8 mouse cellular contexts compared by ENCODE assay signal in the genomic region with DNA sequence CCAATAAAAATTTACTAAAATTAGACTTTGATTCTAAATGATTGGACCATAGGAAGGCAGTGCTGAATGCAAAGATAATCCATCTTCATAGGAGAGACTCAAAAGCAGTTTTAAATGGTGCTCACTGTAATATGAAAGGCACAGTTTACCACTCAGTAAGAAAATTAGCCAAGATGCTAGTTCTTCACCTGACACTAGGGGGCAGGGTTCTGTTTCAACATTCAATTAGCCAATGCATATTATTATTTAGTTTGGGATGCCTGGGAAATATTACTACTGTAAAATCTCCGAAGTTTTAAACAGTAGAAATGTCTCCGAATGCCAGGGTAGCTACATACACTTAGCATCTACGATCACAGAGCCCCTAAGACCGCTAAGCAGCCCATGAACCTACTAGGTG.
DNase-seq lines count a peak whose midpoint lies in the region; ATAC-seq and TF ChIP-seq lines count a peak whose summit lies in the region.

No protein-coding gene starts in this region.

- H3K36me3 ChIP-seq in forebrain, embryonic 14.5 days (ENCODE audit: control insufficient read depth, insufficient read depth, low read length) = no peaks in the 10 kb centered on the region
- no peaks in the 10 kb centered on the region for H3K36me3 ChIP-seq in forebrain, embryonic 11.5 days (ENCODE audit: control insufficient read depth, insufficient read depth, low read length)
- no peaks in the 10 kb centered on the region for H3K36me3 ChIP-seq in liver, postnatal 0 days (replicated peaks; ENCODE audit: insufficient read depth, low read length)
- H3K36me3 ChIP-seq in liver, embryonic 11.5 days (ENCODE audit: control insufficient read depth, insufficient read depth, low read length) = no peaks in the 10 kb centered on the region
- H3K36me3 ChIP-seq in myocyte (ENCODE audit: control insufficient read depth, insufficient read depth) = peaks cover 16% of the 10 kb centered on the region

- peaks cover 14% of the 10 kb centered on the region for H3K79me2 ChIP-seq in myocyte (ENCODE audit: control insufficient read depth, insufficient read depth)

- TF ChIP-seq EP300 in liver, postnatal 0 days (IDR thresholded peaks at IDR 0.05; ENCODE audit: low read depth) = no peak

- H3K9ac ChIP-seq in forebrain, embryonic 14.5 days (ENCODE audit: low read length) = no peak overlapping the region
- H3K9ac ChIP-seq in forebrain, embryonic 11.5 days (ENCODE audit: low read length) = no peak overlapping the region
- H3K9ac ChIP-seq in liver, postnatal 0 days (replicated peaks) = no peak overlapping the region
- H3K9ac ChIP-seq in liver, embryonic 11.5 days (ENCODE audit: low read depth, low read length) = no peak overlapping the region

- peak; percentile 64 for DNase-seq in forebrain, embryonic 14.5 days (ENCODE audit: low spot score)
- DNase-seq in forebrain, embryonic 11.5 days (ENCODE audit: low spot score) = no peak
- DNase-seq in liver, postnatal 0 days = no peak
- no peak for DNase-seq in liver, embryonic 11.5 days (ENCODE audit: low spot score)
- DNase-seq in cerebellum, postnatal 14 days = peak; percentile 63 to 71
- no peak for DNase-seq in spleen, postnatal 4 days (ENCODE audit: low spot score in 2 of 2)
- DNase-seq in neural tube, embryonic 10.5 days (ENCODE audit: extremely low spot score, low spot score) = no peak

- no peak overlapping the region for H3ac ChIP-seq in myocyte (ENCODE audit: control insufficient read depth, insufficient read length)

- TF ChIP-seq POLR2A in myocyte (IDR thresholded peaks at IDR 0.05; ENCODE audit: insufficient read length, low read depth) = no peak

- H3K4me1 ChIP-seq in forebrain, embryonic 14.5 days (ENCODE audit: control insufficient read depth, insufficient read depth, low read length) = peaks cover 2% of the 10 kb centered on the region; the same call in 1 of the 2 replicates
- H3K4me1 ChIP-seq in forebrain, embryonic 11.5 days (replicated peaks; ENCODE audit: control insufficient read depth, insufficient read depth, low read length) = no peaks in the 10 kb centered on the region
- H3K4me1 ChIP-seq in liver, postnatal 0 days (ENCODE audit: insufficient read depth) = no peaks in the 10 kb centered on the region
- no peaks in the 10 kb centered on the region for H3K4me1 ChIP-seq in liver, embryonic 11.5 days (replicated peaks; ENCODE audit: control insufficient read depth, insufficient read depth, low read length)

- H3K9me3 ChIP-seq in forebrain, embryonic 14.5 days (replicated peaks; ENCODE audit: control insufficient read depth, low read length) = no peaks in the 10 kb centered on the region
- no peaks in the 10 kb centered on the region for H3K9me3 ChIP-seq in forebrain, embryonic 11.5 days (ENCODE audit: control insufficient read depth, low read length)
- H3K9me3 ChIP-seq in liver, postnatal 0 days (ENCODE audit: low read length) = no peaks in the 10 kb centered on the region
- no peaks in the 10 kb centered on the region for H3K9me3 ChIP-seq in liver, embryonic 11.5 days (ENCODE audit: control insufficient read depth, low read length)

- no peak overlapping the region for H3K4me3 ChIP-seq in forebrain, embryonic 14.5 days (ENCODE audit: low read depth, low read length)
- H3K4me3 ChIP-seq in forebrain, embryonic 11.5 days (ENCODE audit: low read depth, low read length) = no peak overlapping the region
- no peak overlapping the region for H3K4me3 ChIP-seq in liver, postnatal 0 days (ENCODE audit: low read depth, low read length)
- H3K4me3 ChIP-seq in liver, embryonic 11.5 days (ENCODE audit: low read depth, low read length) = no peak overlapping the region
- H3K4me3 ChIP-seq in myocyte = no peak overlapping the region

- 68% methylated on average over 4 of the region's 4 CpGs for WGBS in forebrain, embryonic 14.5 days
- 75% methylated on average over 4 of the region's 4 CpGs for WGBS in forebrain, embryonic 11.5 days
- WGBS in liver, postnatal 0 days (ENCODE audit: insufficient replicate concordance) = 53% methylated on average over 4 of the region's 4 CpGs
- 69% methylated on average over 4 of the region's 4 CpGs for WGBS in liver, embryonic 11.5 days

- peak; percentile 69 for TF ChIP-seq CTCF in liver, postnatal 0 days (IDR thresholded peaks at IDR 0.05; ENCODE audit: low read depth)

- H3K27ac ChIP-seq in forebrain, embryonic 14.5 days (ENCODE audit: low read depth, low read length) = no peak overlapping the region
- no peak overlapping the region for H3K27ac ChIP-seq in forebrain, embryonic 11.5 days (ENCODE audit: low read depth, low read length)
- H3K27ac ChIP-seq in liver, postnatal 0 days (ENCODE audit: low read depth) = no peak overlapping the region
- H3K27ac ChIP-seq in liver, embryonic 11.5 days (ENCODE audit: low read depth, low read length) = no peak overlapping the region

- no peak overlapping the region for H3K4me2 ChIP-seq in forebrain, embryonic 14.5 days (ENCODE audit: low read length)
- no peak overlapping the region for H3K4me2 ChIP-seq in forebrain, embryonic 11.5 days (ENCODE audit: low read depth, low read length, severe bottlenecking)
- H3K4me2 ChIP-seq in liver, postnatal 0 days (ENCODE audit: low read depth, low read length) = no peak overlapping the region
- no peak overlapping the region for H3K4me2 ChIP-seq in liver, embryonic 11.5 days
- H3K4me2 ChIP-seq in myocyte (ENCODE audit: low read depth) = peak overlapping the region; percentile 13

- ATAC-seq in forebrain, embryonic 14.5 days = peak; percentile 18; the same call in 1 of the 2 replicates
- no peak for ATAC-seq in forebrain, embryonic 11.5 days (replicated peaks; ENCODE audit: low FRiP score)
- no peak for ATAC-seq in liver, postnatal 0 days
- ATAC-seq in liver, embryonic 11.5 days (replicated peaks; ENCODE audit: low FRiP score) = no peak

- H3K27me3 ChIP-seq in forebrain, embryonic 14.5 days (replicated peaks; ENCODE audit: control insufficient read depth, insufficient read depth, low read length) = no peaks in the 10 kb centered on the region
- H3K27me3 ChIP-seq in forebrain, embryonic 11.5 days (ENCODE audit: control insufficient read depth, insufficient read depth, low read length) = no peaks in the 10 kb centered on the region
- no peaks in the 10 kb centered on the region for H3K27me3 ChIP-seq in liver, postnatal 0 days (ENCODE audit: insufficient read depth, low read length)
- H3K27me3 ChIP-seq in liver, embryonic 11.5 days (replicated peaks; ENCODE audit: control insufficient read depth, insufficient read depth, low read length) = no peaks in the 10 kb centered on the region
- no peaks in the 10 kb centered on the region for H3K27me3 ChIP-seq in myocyte (ENCODE audit: control insufficient read depth, insufficient read depth, insufficient read length)

TF ChIP-seq in myocyte, 11 proteins besides CTCF, POLR2A, EP300 and RAD21:
- TF ChIP-seq E2F4 (IDR thresholded peaks at IDR 0.05; ENCODE audit: insufficient read depth) (no peak), MYOD1 (IDR thresholded peaks at IDR 0.05; ENCODE audit: control insufficient read depth in 1 of 3, insufficient read length in 2 of 3, low read depth in 2 of 3) (no peak), USF1 (IDR thresholded peaks at IDR 0.05; ENCODE audit: low read depth) (no peak), MAX (IDR thresholded peaks at IDR 0.05; ENCODE audit: low read depth) (no peak), CEBPB (IDR thresholded peaks at IDR 0.05; ENCODE audit: insufficient read depth, poor library complexity, severe bottlenecking) (no peak), MYOG (IDR thresholded peaks at IDR 0.05; ENCODE audit: control insufficient read depth in 1 of 3, insufficient read depth in 1 of 3, insufficient read length in 2 of 3, low read depth in 2 of 3) (no peak), REST (IDR thresholded peaks at IDR 0.05; ENCODE audit: insufficient read depth, insufficient read length) (no peak), TCF12 (IDR thresholded peaks at IDR 0.05; ENCODE audit: insufficient read depth, poor library complexity, severe bottlenecking) (no peak), TCF3 (IDR thresholded peaks at IDR 0.05; ENCODE audit: insufficient read length, low read depth) (no peak), SRF (IDR thresholded peaks at IDR 0.05; ENCODE audit: control insufficient read depth, insufficient read length, low read depth) (no peak), POLR2AphosphoS2 (IDR thresholded peaks at IDR 0.05; ENCODE audit: insufficient read length, low read depth) (no peak)

Comparison
In these comparisons a context has a peak if more than half of its experiments do, and no peak if none do; other contexts are left out.
1. DNase-seq: peak in forebrain, embryonic 14.5 days (single experiment) and cerebellum, postnatal 14 days (2 of 2); none in forebrain, embryonic 11.5 days (single experiment), liver, postnatal 0 days (single experiment), liver, embryonic 11.5 days (single experiment), spleen, postnatal 4 days (0 of 2) and neural tube, embryonic 10.5 days (single experiment).